Mouse (Mus musculus): ENCODE measurements around the gene Dnajb14.
"Not testable (repeated sequence)": the region's sequence is repeated elsewhere in the genome, so short reads cannot be mapped to it uniquely, and the experiment has no call there.

The Dnajb14 gene

GRCm38 (mm10) chr3:137952914-137953880 is 85.7 kb downstream of the Dnajb14 start:
- peak; percentile 90 for DNase-seq (ENCODE audit: low read depth)

GRCm38 (mm10) chr3:137954256-137954916 is 86.9 kb downstream of the Dnajb14 start:
- peak; percentile 90 for DNase-seq (ENCODE audit: low read depth)

GRCm38 (mm10) chr3:137955560-137956081 is 88.1 kb downstream of the Dnajb14 start:
- DNase-seq (ENCODE audit: low read depth) = peak; percentile 82

- DNase-seq (ENCODE audit: low read depth) = no peak
Measured at GRCm38 (mm10) chr3:137957864-137958263, 90.4 kb downstream of the Dnajb14 start.

- DNase-seq (ENCODE audit: low read depth) = no peak
Measured at GRCm38 (mm10) chr3:137958352-137958751, 90.9 kb downstream of the Dnajb14 start.

- no peak for DNase-seq (ENCODE audit: low read depth)
Measured at GRCm38 (mm10) chr3:137959456-137959855, 92.0 kb downstream of the Dnajb14 start.

GRCm38 (mm10) chr3:137961736-137962385 is 94.4 kb downstream of the Dnajb14 start:
- no peak for DNase-seq (ENCODE audit: low read depth)

GRCm38 (mm10) chr3:137963508-137963907 is 96.0 kb downstream of the Dnajb14 start:
- DNase-seq (ENCODE audit: low read depth) = no peak

- DNase-seq (ENCODE audit: low read depth) = not testable (repeated sequence)
Measured at GRCm38 (mm10) chr3:137964014-137964413, 96.5 kb downstream of the Dnajb14 start.
